Mouse (Mus musculus) heart, postnatal 0 days (tissue): ENCODE data around the gene Slc26a11. TPM values are rescaled to one million over a fixed set of nuclear protein-coding genes. Genes with fewer than 3 reads are reported as not detected.
A peak's percentile ranks its signal among the peaks of the same experiment; 100 is the strongest.

Experiments used
- ATAC-seq: fragments of 200-750 bp; cut with Nextera tagmentation; 2 replicates; pipeline ENCODE4 v1.8.0; 2017; ENCODE audit warnings: low read depth, moderate number of reproducible peaks, moderate library complexity; ENCODE audit not compliant: insufficient read depth
- DNase-seq: peaks from one replicate; pipeline ENCODE4 v3.0.0-alpha.2; 2016; ENCODE audit warnings: low spot score
- H3K27ac ChIP-seq: fragments of 300-500 bp; sonication (generic); 2 replicates; pipeline ENCODE4 v1.5.1; 2014; ENCODE audit warnings: low read depth, mild to moderate bottlenecking
- H3K27me3 ChIP-seq: fragments of 300-500 bp; sonication (generic); 2 replicates; pipeline ENCODE4 v1.6.1; 2014; ENCODE audit warnings: low read length, mixed read lengths; ENCODE audit not compliant: control insufficient read depth, insufficient read depth
- H3K36me3 ChIP-seq: fragments of 300-500 bp; sonication (generic); replicated peaks from 2 replicates; pipeline ENCODE4 v1.6.1; 2014; ENCODE audit warnings: low read length, mixed read lengths; ENCODE audit not compliant: control insufficient read depth, insufficient read depth
- H3K4me1 ChIP-seq: fragments of 300-500 bp; sonication (generic); 2 replicates; pipeline ENCODE4 v1.6.1; 2014; ENCODE audit warnings: antibody characterized with exemption; ENCODE audit not compliant: control insufficient read depth, insufficient read depth
- H3K4me2 ChIP-seq: fragments of 300-500 bp; sonication (generic); 2 replicates; pipeline ENCODE4 v1.6.1; 2014; ENCODE audit warnings: low read depth, mild to moderate bottlenecking, low read length, moderate library complexity
- H3K4me3 ChIP-seq: fragments of 300-500 bp; sonication (generic); 2 replicates; pipeline ENCODE4 v1.5.1; 2014; ENCODE audit warnings: low read depth, low read length
- H3K9ac ChIP-seq: fragments of 300-500 bp; sonication (generic); replicated peaks from 2 replicates; pipeline ENCODE4 v1.6.1; 2014; ENCODE audit warnings: low read depth, low read length, mixed read lengths
- H3K9me3 ChIP-seq: fragments of 300-500 bp; sonication (generic); replicated peaks from 2 replicates; pipeline ENCODE4 v1.6.1; 2016; ENCODE audit warnings: low read length; ENCODE audit not compliant: control insufficient read depth
- CTCF ChIP-seq: IDR thresholded peaks from 2 replicates; pipeline ENCODE4 v1.5.1; 2016; ENCODE audit warnings: antibody characterized with exemption, control low read depth, low read depth
- EP300 ChIP-seq: IDR thresholded peaks from 2 replicates; pipeline ENCODE4 v1.6.1; 2016; ENCODE audit warnings: antibody characterized with exemption, low read depth
- WGBS: fragments of 180-500 bp; shearing (Covaris S2); extraction: QIAGEN DNeasy Blood & Tissue Kit; methylation state at CpG from one replicate; pipeline ENCODE4 v1.1.7; 2014; 5-methylcytosine and 5-hydroxymethylcytosine counted together
- polyA plus RNA-seq: library from polyadenylated mRNA; unstranded; fragments of >200 nt; fragmentation: Nextera tagmentation; extraction: Ambion mirVana; gene quantifications from 2 replicates; pipeline ENCODE4 v1.2.1, GENCODE M21; 2015
- total RNA-seq: library from RNA; depleted of rRNA; stranded (reverse); fragments of >200 nt; gene quantifications from 2 replicates; pipeline ENCODE4 v1.2.3, GENCODE M21; 2014; ENCODE audit warnings: low replicate concordance

The Slc26a11 gene
- total and polyA plus RNA-seq, 2 experiments from 2014 or later, result 4.0 to 5.2 TPM

DNA sequence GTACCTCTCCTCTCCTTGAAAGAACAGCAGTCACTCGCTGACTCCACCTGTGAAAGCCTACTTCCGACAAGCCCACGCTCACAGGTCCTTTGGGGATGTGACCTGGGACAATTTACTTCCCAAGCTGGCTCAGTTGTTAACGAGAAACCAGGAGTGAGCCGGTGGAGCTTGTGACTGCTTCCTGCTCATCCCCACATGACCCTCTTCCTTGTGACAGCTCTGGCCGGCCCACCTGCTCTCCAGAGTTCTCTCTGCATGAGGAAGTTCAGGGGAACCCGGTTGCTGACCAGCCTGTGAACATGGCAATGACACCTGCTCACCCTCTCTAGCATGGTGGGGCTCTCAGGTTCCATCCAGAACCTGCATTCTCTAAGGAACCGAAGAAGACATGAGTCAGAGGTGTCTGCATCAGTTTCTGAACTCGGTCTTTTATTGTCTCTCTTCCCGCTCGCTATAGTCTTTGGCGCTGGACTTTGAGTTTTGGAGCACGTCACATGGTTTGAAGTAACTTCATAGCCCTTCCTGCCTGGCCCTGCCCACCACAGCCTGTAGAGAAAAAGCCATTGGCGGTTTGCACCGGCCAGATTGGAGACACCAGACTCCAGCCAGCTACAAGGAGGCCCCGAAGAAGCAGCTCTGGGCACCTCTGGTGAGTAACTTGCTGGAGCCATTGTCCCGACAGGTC, 41.0 kb upstream of the Slc26a11 start:
- TF ChIP-seq EP300, result no peak
- TF ChIP-seq CTCF, result no peak
- no peaks in the 10 kb centered on the region for H3K9me3 ChIP-seq
- ATAC-seq, result no peak
- H3K36me3 ChIP-seq, result no peaks in the 10 kb centered on the region
- no peak overlapping the region for H3K27ac ChIP-seq
- no peak for DNase-seq
- H3K4me3 ChIP-seq, result no peak overlapping the region
- 73% methylated on average over 17 of the region's 17 CpGs for WGBS
- H3K9ac ChIP-seq, result no peak overlapping the region
- no peaks in the 10 kb centered on the region for H3K27me3 ChIP-seq
- no peaks in the 10 kb centered on the region for H3K4me1 ChIP-seq
- no peak overlapping the region for H3K4me2 ChIP-seq

DNA sequence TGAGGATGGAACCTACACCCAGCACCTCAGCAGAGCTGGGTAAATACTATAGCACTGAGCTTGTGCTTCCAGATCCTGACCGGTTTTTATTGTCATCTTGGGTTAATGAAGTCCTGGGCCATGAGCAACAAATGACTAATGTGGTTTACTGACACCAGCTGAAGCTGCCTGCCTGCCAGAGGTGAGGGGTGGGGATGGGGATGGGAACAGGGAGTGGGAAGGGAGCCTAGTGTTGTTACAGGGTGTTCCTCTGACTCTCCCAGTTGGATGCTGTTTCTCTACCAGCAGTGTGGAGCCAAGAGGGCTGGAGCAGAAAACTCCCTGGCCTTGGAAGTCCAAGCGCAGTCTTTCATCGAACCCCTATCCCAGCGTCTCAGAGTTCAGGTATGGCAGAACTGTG, 38.6 kb upstream of the Slc26a11 start:
- Histone ChIP-seq H3K4me3 (no peak overlapping the region), H3K9me3 (no peaks in the 10 kb centered on the region), H3K4me1 (no peaks in the 10 kb centered on the region), H3K4me2 (no peak overlapping the region), H3K9ac (no peak overlapping the region), H3K27me3 (no peaks in the 10 kb centered on the region), H3K36me3 (no peaks in the 10 kb centered on the region), H3K27ac (no peak overlapping the region)
- ATAC-seq (no peak), DNase-seq (no peak)
- WGBS, result 84% methylated on average over 4 of the region's 4 CpGs
- TF ChIP-seq EP300 (no peak), CTCF (no peak)

DNA sequence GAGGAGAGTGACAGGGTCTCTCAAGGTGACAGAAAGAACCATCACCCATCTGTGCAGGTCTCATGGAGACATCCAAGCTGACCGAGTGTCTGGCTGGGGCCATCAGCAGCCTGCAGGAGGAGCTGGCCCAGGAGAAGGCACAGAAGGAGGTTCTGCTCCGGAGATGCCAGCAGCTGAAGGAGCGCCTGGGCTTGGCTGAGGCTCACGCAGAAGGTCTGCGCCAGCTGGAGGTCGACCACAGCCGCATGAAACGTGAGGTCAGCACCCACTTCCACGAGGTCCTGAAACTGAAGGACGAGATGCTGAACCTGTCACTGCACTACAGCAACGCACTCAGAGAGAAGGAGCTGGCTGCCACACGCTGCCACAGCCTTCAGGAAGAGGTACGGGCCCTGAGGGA, 32.8 kb upstream of the Slc26a11 start:
- TF ChIP-seq EP300, result no peak
- TF ChIP-seq CTCF, result no peak
- Histone ChIP-seq H3K4me1 (no peaks in the 10 kb centered on the region), H3K27ac (no peak overlapping the region), H3K27me3 (no peaks in the 10 kb centered on the region), H3K9ac (no peak overlapping the region), H3K4me2 (no peak overlapping the region), H3K4me3 (no peak overlapping the region), H3K9me3 (no peaks in the 10 kb centered on the region; the same call in 1 of the 2 replicates), H3K36me3 (no peaks in the 10 kb centered on the region)
- 63% methylated on average over 13 of the region's 13 CpGs for WGBS
- ATAC-seq (no peak), DNase-seq (no peak)

DNA sequence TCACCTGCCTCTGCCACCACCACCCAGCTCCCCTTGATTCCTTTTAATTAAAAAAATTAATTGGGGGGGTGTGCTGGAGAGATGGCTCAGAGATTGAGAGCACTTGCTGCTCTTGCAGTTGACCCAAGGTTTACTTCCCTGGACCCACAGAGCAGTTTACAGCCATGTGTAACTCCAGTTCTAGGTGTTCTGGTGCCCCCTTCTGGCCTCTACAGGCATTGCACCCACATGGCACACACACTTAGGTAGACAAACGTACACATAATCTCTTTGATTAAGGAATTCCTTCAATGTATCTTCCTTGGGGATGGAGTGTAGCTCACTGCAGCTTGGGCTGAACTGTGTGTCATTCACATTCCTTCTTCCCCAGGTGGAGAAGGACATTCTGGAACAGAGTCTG, 30.3 kb upstream of the Slc26a11 start:
- no peak for ATAC-seq

DNA sequence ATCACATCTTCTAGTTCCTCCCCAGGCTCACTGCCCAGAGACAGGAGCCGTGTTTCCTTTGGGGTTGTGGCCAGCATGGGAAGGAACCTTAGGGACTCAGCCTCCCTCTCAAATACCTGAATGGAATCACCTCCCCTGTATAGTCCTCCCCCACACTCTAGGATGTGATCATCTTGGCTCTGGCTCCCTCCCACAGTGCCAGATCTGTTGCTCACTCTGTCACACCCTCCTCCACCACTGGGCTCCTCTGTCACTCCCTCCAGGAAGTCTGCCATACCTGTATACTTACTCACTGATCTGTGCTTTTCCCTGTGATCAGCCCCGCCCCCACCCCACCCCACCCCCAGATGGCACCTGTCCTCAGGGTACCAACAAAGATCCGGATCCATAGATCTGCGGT, 24.8 kb upstream of the Slc26a11 start:
- Histone ChIP-seq H3K27me3 (no peaks in the 10 kb centered on the region), H3K27ac (no peak overlapping the region), H3K9ac (no peak overlapping the region), H3K4me2 (no peak overlapping the region), H3K9me3 (no peaks in the 10 kb centered on the region), H3K36me3 (no peaks in the 10 kb centered on the region), H3K4me1 (no peaks in the 10 kb centered on the region), H3K4me3 (no peak overlapping the region)
- TF ChIP-seq EP300 (no peak), CTCF (no peak)
- DNase-seq (no peak), ATAC-seq (no peak; the same call in 1 of the 2 replicates)
- WGBS, result 52% methylated on average over 4 of the region's 4 CpGs

More for the DNA sequence above, 30.3 kb upstream of the Slc26a11 start:
- no peaks in the 10 kb centered on the region; the same call in 1 of the 2 replicates for H3K9me3 ChIP-seq
- TF ChIP-seq CTCF (0 out of 2 replicates have a peak, but pooled peaks have one; percentile 2), EP300 (no peak)
- H3K36me3 ChIP-seq, result no peaks in the 10 kb centered on the region
- no peak for DNase-seq
- H3K9ac ChIP-seq, result no peak overlapping the region
- H3K4me1 ChIP-seq, result no peaks in the 10 kb centered on the region
- no peaks in the 10 kb centered on the region for H3K27me3 ChIP-seq
- 50% methylated on average over 1 of the region's 1 CpGs for WGBS
- H3K27ac ChIP-seq, result no peak overlapping the region
- H3K4me2 ChIP-seq, result no peak overlapping the region
- no peak overlapping the region for H3K4me3 ChIP-seq

DNA sequence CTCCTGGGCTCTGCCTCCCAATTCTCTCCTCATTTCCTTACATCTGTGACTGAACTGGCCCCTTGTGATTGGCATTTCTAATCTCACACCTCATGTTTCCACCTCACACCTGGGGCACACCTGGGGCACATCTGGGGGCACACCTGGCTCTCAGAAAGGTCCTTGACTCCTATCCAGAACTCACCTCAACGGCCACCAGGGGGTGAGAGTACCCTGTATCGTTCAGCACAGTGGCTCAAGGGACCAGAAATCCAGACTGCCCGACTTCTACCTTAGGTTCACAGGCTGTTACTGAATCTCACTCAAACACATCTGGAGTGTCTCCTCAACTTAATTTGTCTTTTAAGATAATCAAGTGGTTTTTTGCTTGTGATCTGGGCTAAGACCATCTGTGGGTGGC, 23.4 kb upstream of the Slc26a11 start:
- 27% methylated on average over 3 of the region's 3 CpGs for WGBS

More for the DNA sequence above, 23.4 kb upstream of the Slc26a11 start:
- H3K36me3 ChIP-seq, result no peaks in the 10 kb centered on the region
- TF ChIP-seq CTCF (no peak), EP300 (no peak)
- no peak overlapping the region for H3K4me2 ChIP-seq
- DNase-seq, result no peak
- H3K27me3 ChIP-seq, result no peaks in the 10 kb centered on the region
- no peak for ATAC-seq
- no peaks in the 10 kb centered on the region for H3K9me3 ChIP-seq
- no peak overlapping the region for H3K27ac ChIP-seq
- H3K9ac ChIP-seq, result no peak overlapping the region
- no peaks in the 10 kb centered on the region for H3K4me1 ChIP-seq
- H3K4me3 ChIP-seq, result no peak overlapping the region
